Mouse (Mus musculus) E14TG2a.4 (cell line): Measurements from ENCODE around the gene Dag1.

Experiments used
- H3K27me3 ChIP-seq: 2 replicates; pipeline ENCODE4 v1.6.1; 2014; ENCODE audit warnings: low read length, control low read depth; ENCODE audit not compliant: insufficient read depth
- H3K36me3 ChIP-seq: 2 replicates; pipeline ENCODE4 v1.6.1; 2014; ENCODE audit warnings: low read length, control low read depth; ENCODE audit not compliant: insufficient read depth
- H3K4me1 ChIP-seq: replicated peaks from 2 replicates; pipeline ENCODE4 v1.6.1; 2014; ENCODE audit warnings: low read depth, low read length, control low read depth
- H3K4me3 ChIP-seq: replicated peaks from 2 replicates; pipeline ENCODE4 v1.5.1; 2014; ENCODE audit warnings: mild to moderate bottlenecking, low read length
- H3K9me3 ChIP-seq: 2 replicates; pipeline ENCODE4 v1.6.1; 2014; ENCODE audit warnings: low read length, control low read depth
- CTCF ChIP-seq: conservative IDR thresholded peaks from 2 replicates; pipeline ENCODE4 v1.5.1; 2014; ENCODE audit warnings: low read length
- NANOG ChIP-seq: IDR thresholded peaks from 2 replicates; pipeline ENCODE4 v1.6.1; 2014; ENCODE audit warnings: borderline replicate concordance, low read length, mixed read lengths
- POU5F1 ChIP-seq: IDR thresholded peaks from 2 replicates; pipeline ENCODE4 v1.6.1; 2014; ENCODE audit warnings: low read length, borderline replicate concordance

Dag1 gene

GRCm38 (mm10) chr9:108172777-108173350 lies 90.9 kb downstream of the Dag1 start:
- no peaks in the 10 kb centered on the region for H3K36me3 ChIP-seq
- H3K27me3 ChIP-seq = peaks cover 16% of the 10 kb centered on the region; the same call in 1 of the 2 replicates
- 0 out of 2 replicates have a peak, but pooled peaks cover 4% of the 10 kb centered on the region for H3K9me3 ChIP-seq
- H3K4me3 ChIP-seq = no peak overlapping the region
- peaks cover 7% of the 10 kb centered on the region for H3K4me1 ChIP-seq
- TF ChIP-seq NANOG = no peak
- TF ChIP-seq POU5F1 = no peak
- TF ChIP-seq CTCF = no peak

- Histone ChIP-seq H3K9me3 (no peaks in the 10 kb centered on the region), H3K4me3 (no peak overlapping the region), H3K36me3 (no peaks in the 10 kb centered on the region), H3K27me3 (peaks cover 16% of the 10 kb centered on the region; the same call in 1 of the 2 replicates), H3K4me1 (peaks cover 15% of the 10 kb centered on the region)
- no peak for TF ChIP-seq POU5F1
Observed at GRCm38 (mm10) chr9:108169751-108170150, 94.0 kb downstream of the Dag1 start.

GRCm38 (mm10) chr9:108165143-108165542 lies 98.6 kb downstream of the Dag1 start:
- Histone ChIP-seq H3K27me3 (peaks cover 8% of the 10 kb centered on the region; the same call in 1 of the 2 replicates), H3K9me3 (no peaks in the 10 kb centered on the region), H3K36me3 (no peaks in the 10 kb centered on the region), H3K4me3 (no peak overlapping the region), H3K4me1 (peaks cover 11% of the 10 kb centered on the region)
- TF ChIP-seq POU5F1 (no peak), NANOG (no peak), CTCF (no peak)

GRCm38 (mm10) chr9:108163646-108164284 lies 100.0 kb downstream of the Dag1 start:
- Histone ChIP-seq H3K27me3 (peaks cover 15% of the 10 kb centered on the region; the same call in 1 of the 2 replicates), H3K4me3 (no peak overlapping the region), H3K36me3 (no peaks in the 10 kb centered on the region), H3K9me3 (no peaks in the 10 kb centered on the region), H3K4me1 (peaks cover 25% of the 10 kb centered on the region)
- no peak for TF ChIP-seq CTCF
- TF ChIP-seq NANOG = no peak
- no peak for TF ChIP-seq POU5F1

- TF ChIP-seq CTCF (no peak), NANOG (no peak), POU5F1 (no peak)
- no peaks in the 10 kb centered on the region for H3K9me3 ChIP-seq
- peaks cover 21% of the 10 kb centered on the region for H3K4me1 ChIP-seq
- H3K36me3 ChIP-seq = no peaks in the 10 kb centered on the region
- peaks cover 25% of the 10 kb centered on the region for H3K27me3 ChIP-seq
- H3K4me3 ChIP-seq = no peak overlapping the region
Observed at GRCm38 (mm10) chr9:108157891-108158290, 105.9 kb downstream of the Dag1 start.

GRCm38 (mm10) chr9:108157451-108157850 lies 106.3 kb downstream of the Dag1 start:
- peaks cover 21% of the 10 kb centered on the region for H3K4me1 ChIP-seq
- peaks cover 25% of the 10 kb centered on the region for H3K27me3 ChIP-seq
- no peaks in the 10 kb centered on the region for H3K9me3 ChIP-seq
- TF ChIP-seq POU5F1 (no peak), NANOG (no peak), CTCF (no peak)
- H3K4me3 ChIP-seq = no peak overlapping the region
- H3K36me3 ChIP-seq = no peaks in the 10 kb centered on the region

- Histone ChIP-seq H3K36me3 (no peaks in the 10 kb centered on the region), H3K4me1 (peaks cover 21% of the 10 kb centered on the region), H3K27me3 (peaks cover 25% of the 10 kb centered on the region), H3K4me3 (no peak overlapping the region), H3K9me3 (no peaks in the 10 kb centered on the region)
- TF ChIP-seq POU5F1 (no peak), NANOG (no peak), CTCF (no peak)
Observed at GRCm38 (mm10) chr9:108156786-108157185, 107.0 kb downstream of the Dag1 start.

GRCm38 (mm10) chr9:108154814-108155213 lies 108.9 kb downstream of the Dag1 start:
- Histone ChIP-seq H3K4me3 (no peak overlapping the region), H3K9me3 (no peaks in the 10 kb centered on the region), H3K27me3 (peaks cover 15% of the 10 kb centered on the region), H3K4me1 (peaks cover 15% of the 10 kb centered on the region), H3K36me3 (no peaks in the 10 kb centered on the region)
- TF ChIP-seq NANOG (no peak), CTCF (no peak), POU5F1 (no peak)
